Mouse (Mus musculus) hindbrain, postnatal 0 days (tissue): ENCODE data around the gene Tmf1. TPM values are rescaled to one million over a fixed set of nuclear protein-coding genes. Genes with fewer than 3 reads are reported as not detected.

Experiments used
- ATAC-seq: fragments of 200-750 bp; cut with Nextera tagmentation; 2 replicates; pipeline ENCODE4 v1.8.0; 2017; ENCODE audit warnings: mild to moderate bottlenecking, moderate TSS enrichment, moderate library complexity
- DNase-seq: peaks from one replicate; pipeline ENCODE4 v3.0.0-alpha.2; 2015; ENCODE audit warnings: low spot score
- H3K27ac ChIP-seq: fragments of 300-500 bp; sonication (generic); 2 replicates; pipeline ENCODE4 v1.5.1; 2014; ENCODE audit warnings: mild to moderate bottlenecking
- H3K27me3 ChIP-seq: fragments of 300-500 bp; sonication (generic); 2 replicates; pipeline ENCODE4 v1.6.1; 2014; ENCODE audit warnings: low read length, mixed read lengths; ENCODE audit not compliant: insufficient read depth
- H3K36me3 ChIP-seq: fragments of 300-500 bp; sonication (generic); 2 replicates; pipeline ENCODE4 v1.6.1; 2014; ENCODE audit warnings: low read length, mixed read lengths; ENCODE audit not compliant: insufficient read depth
- H3K4me1 ChIP-seq: fragments of 300-500 bp; sonication (generic); 2 replicates; pipeline ENCODE4 v1.6.1; 2014; ENCODE audit warnings: antibody characterized with exemption, low read length, mixed read lengths; ENCODE audit not compliant: insufficient read depth
- H3K4me2 ChIP-seq: fragments of 300-500 bp; sonication (generic); 2 replicates; pipeline ENCODE4 v1.6.1; 2014; ENCODE audit warnings: low read depth, mild to moderate bottlenecking, low read length, moderate library complexity, mixed read lengths
- H3K4me3 ChIP-seq: fragments of 300-500 bp; sonication (generic); 2 replicates; pipeline ENCODE4 v1.5.1; 2014; ENCODE audit warnings: low read length
- H3K9ac ChIP-seq: fragments of 300-500 bp; sonication (generic); replicated peaks from 2 replicates; pipeline ENCODE4 v1.6.1; 2014; ENCODE audit warnings: mild to moderate bottlenecking, low read length, moderate library complexity, mixed read lengths
- H3K9me3 ChIP-seq: fragments of 300-500 bp; sonication (generic); 2 replicates; pipeline ENCODE4 v1.6.1; 2016; ENCODE audit warnings: low read length, mixed read lengths
- CTCF ChIP-seq: IDR thresholded peaks from 2 replicates; pipeline ENCODE4 v1.5.1; 2016; ENCODE audit warnings: antibody characterized with exemption, control low read depth, low read depth
- WGBS: fragments of 180-500 bp; shearing (Covaris S2); extraction: QIAGEN DNeasy Blood & Tissue Kit; methylation state at CpG from one replicate; pipeline ENCODE4 v1.1.7; 2014; 5-methylcytosine and 5-hydroxymethylcytosine counted together
- polyA plus RNA-seq: library from polyadenylated mRNA; unstranded; fragments of >200 nt; fragmentation: Nextera tagmentation; extraction: Ambion mirVana; gene quantifications from 2 replicates; pipeline ENCODE4 v1.2.1, GENCODE M21; 2015
- total RNA-seq: library from RNA; depleted of rRNA; stranded (reverse); fragments of >200 nt; gene quantifications from 2 replicates; pipeline ENCODE4 v1.2.3, GENCODE M21; 2014

Gene Tmf1
- total and polyA plus RNA-seq, 2 experiments from 2014 or later, result 15.9 to 50.8 TPM

DNA sequence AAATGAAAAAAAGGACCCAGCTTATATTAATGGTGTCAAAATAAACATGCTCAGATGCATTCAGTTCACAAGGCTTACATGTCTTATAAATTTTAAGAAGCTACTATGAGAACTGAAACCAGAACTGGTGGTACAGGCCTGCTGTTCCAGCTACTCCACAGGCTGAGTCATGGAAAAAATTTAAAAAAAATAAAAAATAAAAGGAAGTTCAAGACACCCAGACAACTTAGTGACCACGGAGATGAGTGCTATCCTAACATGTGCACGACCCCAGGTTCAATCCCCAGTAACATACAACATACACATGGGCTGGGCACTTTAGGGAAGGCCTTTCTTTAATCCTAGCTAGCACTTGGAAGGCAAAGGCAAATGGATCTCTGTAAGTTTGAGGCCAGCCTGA, 29.2 kb downstream of the Tmf1 start:
- no peaks in the 10 kb centered on the region for H3K27me3 ChIP-seq
- no peak overlapping the region for H3K4me2 ChIP-seq
- H3K27ac ChIP-seq, result no peak overlapping the region
- DNase-seq (no peak), ATAC-seq (no peak)
- no peak overlapping the region for H3K4me3 ChIP-seq
- H3K9ac ChIP-seq, result no peak overlapping the region
- H3K4me1 ChIP-seq, result peaks cover 8% of the 10 kb centered on the region; the same call in 1 of the 2 replicates
- H3K36me3 ChIP-seq, result no peaks in the 10 kb centered on the region
- WGBS, result 74% methylated on average over 2 of the region's 2 CpGs
- TF ChIP-seq CTCF, result no peak
- H3K9me3 ChIP-seq, result no peaks in the 10 kb centered on the region

DNA sequence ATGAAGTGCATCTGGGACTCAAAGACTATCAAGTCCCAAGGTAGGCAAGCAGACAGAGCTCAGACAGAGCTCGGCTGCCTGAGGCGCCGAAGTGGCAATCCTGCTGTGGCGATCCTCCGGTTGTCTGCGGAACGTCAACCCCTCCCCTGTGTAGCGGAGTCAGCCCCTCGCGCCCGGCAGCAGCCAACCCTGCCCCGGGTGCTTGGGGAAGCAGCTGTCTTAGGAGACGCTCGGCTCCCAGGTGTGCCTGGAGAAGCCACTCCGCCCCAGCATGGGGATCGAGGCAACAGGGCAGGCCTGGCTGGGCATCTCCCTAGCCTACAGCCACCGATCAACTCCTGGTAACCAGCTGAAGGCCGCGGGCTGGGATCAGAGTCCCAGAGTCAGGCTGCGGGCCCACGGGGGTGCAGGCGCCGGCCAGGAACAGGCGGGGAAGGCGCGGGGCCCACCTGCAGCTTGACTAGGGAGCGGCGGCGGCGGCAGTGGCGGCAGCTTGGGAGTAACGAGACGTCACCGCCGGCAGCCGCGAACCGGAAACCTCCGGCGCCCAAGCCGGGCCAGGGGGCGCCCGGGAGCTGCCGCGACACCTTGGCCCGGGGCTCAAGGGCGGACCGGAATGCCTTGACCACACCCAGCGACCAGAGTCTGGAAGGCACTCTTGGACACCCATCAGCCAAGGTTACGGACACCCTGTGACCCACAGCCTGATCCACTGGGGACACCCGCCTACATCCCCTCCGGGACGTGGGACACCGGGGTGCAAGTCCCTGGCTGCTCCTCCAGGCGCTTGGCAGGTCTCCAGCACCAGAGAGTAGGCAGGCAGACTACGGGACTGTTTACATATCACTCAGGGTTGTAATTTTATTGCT, 30.3 kb downstream of the Tmf1 start, which contains the start of gene Eogt:
TSS of gene Eogt (minus strand) at position 800 of the 869 bp plus-strand sequence.
- Histone ChIP-seq H3K9me3 (no peaks in the 10 kb centered on the region), H3K27ac (peak within 1 kb of the TSS; percentile 89), H3K36me3 (no peaks in the 10 kb centered on the region), H3K9ac (peak within 1 kb of the TSS; percentile 92), H3K27me3 (no peaks in the 10 kb centered on the region), H3K4me2 (peak within 1 kb of the TSS; percentile 100), H3K4me1 (peaks cover 8% of the 10 kb centered on the region; the same call in 1 of the 2 replicates), H3K4me3 (peak within 1 kb of the TSS; percentile 62)
- DNase-seq (peak; percentile 65), ATAC-seq (peak; percentile 74)
- under 1% methylated on average over 56 of the region's 56 CpGs for WGBS
- 0 out of 2 replicates have a peak, but pooled peaks have one; percentile 19 for TF ChIP-seq CTCF

GRCm38 (mm10) chr6:97147755-97148382, 31.1 kb downstream of the Tmf1 start:
- Histone ChIP-seq H3K4me3 (peak overlapping the region; percentile 62), H3K9me3 (no peaks in the 10 kb centered on the region), H3K27me3 (no peaks in the 10 kb centered on the region), H3K4me1 (peaks cover 8% of the 10 kb centered on the region; the same call in 1 of the 2 replicates), H3K4me2 (peak overlapping the region; percentile 100), H3K36me3 (no peaks in the 10 kb centered on the region), H3K9ac (peak overlapping the region; percentile 92), H3K27ac (peak overlapping the region; percentile 89)
- TF ChIP-seq CTCF, result no peak
- WGBS, result 8% methylated on average over 18 of the region's 18 CpGs
- DNase-seq, result peak; percentile 70
- peak; percentile 72 for ATAC-seq

GRCm38 (mm10) chr6:97145156-97145555, 33.8 kb downstream of the Tmf1 start:
- no peak overlapping the region for H3K4me2 ChIP-seq
- H3K9me3 ChIP-seq, result no peaks in the 10 kb centered on the region
- no peak overlapping the region for H3K4me3 ChIP-seq
- no peaks in the 10 kb centered on the region for H3K27me3 ChIP-seq
- H3K27ac ChIP-seq, result no peak overlapping the region
- WGBS, result 84% methylated on average over 7 of the region's 7 CpGs
- H3K36me3 ChIP-seq, result peaks cover 7% of the 10 kb centered on the region; the same call in 1 of the 2 replicates
- no peak for TF ChIP-seq CTCF
- DNase-seq (no peak), ATAC-seq (no peak)
- H3K4me1 ChIP-seq, result peaks cover 8% of the 10 kb centered on the region; the same call in 1 of the 2 replicates
- no peak overlapping the region for H3K9ac ChIP-seq

GRCm38 (mm10) chr6:97144359-97144758, 34.6 kb downstream of the Tmf1 start:
- Histone ChIP-seq H3K4me3 (no peak overlapping the region), H3K27me3 (no peaks in the 10 kb centered on the region), H3K9me3 (no peaks in the 10 kb centered on the region), H3K4me2 (no peak overlapping the region), H3K36me3 (peaks cover 8% of the 10 kb centered on the region; the same call in 1 of the 2 replicates), H3K9ac (no peak overlapping the region), H3K4me1 (peaks cover 8% of the 10 kb centered on the region; the same call in 1 of the 2 replicates), H3K27ac (no peak overlapping the region)
- WGBS, result 34% methylated on average over 7 of the region's 7 CpGs
- TF ChIP-seq CTCF, result no peak
- ATAC-seq (no peak), DNase-seq (no peak)

GRCm38 (mm10) chr6:97142611-97143010, 36.3 kb downstream of the Tmf1 start:
- Histone ChIP-seq H3K4me1 (peaks cover 1% of the 10 kb centered on the region; the same call in 1 of the 2 replicates), H3K4me3 (no peak overlapping the region), H3K27me3 (no peaks in the 10 kb centered on the region), H3K9me3 (no peaks in the 10 kb centered on the region), H3K9ac (no peak overlapping the region), H3K27ac (no peak overlapping the region), H3K4me2 (no peak overlapping the region), H3K36me3 (peaks cover 10% of the 10 kb centered on the region; the same call in 1 of the 2 replicates)
- no peak for DNase-seq
- no peak for ATAC-seq
- TF ChIP-seq CTCF, result no peak
- 91% methylated on average over 8 of the region's 8 CpGs for WGBS
